Mouse (Mus musculus) urinary bladder, postnatal 14 days (tissue): ENCODE measurements at regions not wholly inside any gene's neighbourhood (a gene's known extent, or its start where the extent isn't known, plus 50 kb on each side); places are given as distances from the start of the nearest gene placed in this dataset.
A peak's percentile ranks its signal among the peaks of the same experiment; 100 is the strongest.

Experiments used
- DNase-seq: peaks from one replicate; pipeline ENCODE4 v3.0.0; 2021; ENCODE audit warnings: low spot score

DNA sequence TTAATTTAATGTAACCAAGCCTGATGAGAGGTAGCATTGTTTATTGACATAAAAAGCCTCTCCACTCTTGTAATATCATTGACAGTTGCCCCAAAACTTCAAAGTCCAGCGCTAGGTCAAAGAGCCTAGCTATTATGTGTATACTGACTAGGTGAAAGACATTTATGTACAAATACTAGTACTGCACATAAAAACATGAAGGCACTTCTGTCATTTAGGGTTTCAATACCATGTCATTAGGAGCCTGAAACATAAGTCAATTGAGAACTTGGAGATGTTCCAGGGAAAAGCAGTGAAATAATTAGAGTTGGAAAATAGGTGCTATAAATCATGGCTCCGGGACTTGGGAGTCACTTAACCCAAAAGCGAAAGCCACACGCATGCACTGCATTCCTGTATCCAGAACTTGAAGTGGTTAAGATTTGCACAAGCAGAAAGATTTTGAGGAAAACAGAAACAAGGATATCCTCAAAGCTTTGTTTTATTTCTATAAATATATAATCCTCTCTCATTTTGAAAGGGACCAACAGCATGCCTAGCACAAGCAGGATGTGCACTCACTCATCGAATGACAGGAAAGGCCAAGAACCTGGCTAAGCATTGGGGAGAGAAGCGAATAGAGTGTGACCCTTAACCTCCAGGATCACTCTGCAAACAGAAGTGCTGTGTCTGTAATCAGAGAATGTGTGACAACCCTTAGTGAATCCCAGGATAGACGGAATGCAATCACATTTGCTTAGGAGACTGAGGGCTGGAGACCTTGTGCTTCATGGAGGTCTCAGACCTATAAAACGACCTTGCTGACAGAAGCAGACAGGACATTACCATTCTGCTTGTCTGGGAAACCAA, 176.3 kb upstream of the Crim1 start:
- DNase-seq: no peak

DNA sequence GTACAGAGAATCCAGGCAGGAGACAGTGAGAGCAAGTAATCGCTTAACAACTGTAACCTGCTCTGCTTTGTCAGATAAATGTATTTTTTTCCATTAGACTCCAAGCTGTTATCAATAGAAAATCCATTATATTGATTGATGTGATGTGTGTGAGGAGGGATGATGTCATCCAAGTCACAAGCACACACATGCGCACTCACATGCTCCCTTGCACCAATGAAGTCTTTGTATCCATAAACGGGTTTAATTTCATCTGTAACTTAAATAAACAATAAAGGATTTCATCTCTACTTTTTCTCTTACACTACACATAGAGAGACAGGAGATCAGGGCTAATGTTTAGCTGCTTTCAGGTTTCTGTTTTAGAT, 175.7 kb upstream of the Crim1 start:
- no peak for DNase-seq

- DNase-seq: no peak
Observed at GRCm38 (mm10) chr17:78025294-78025693, 174.8 kb upstream of the Crim1 start.

DNA sequence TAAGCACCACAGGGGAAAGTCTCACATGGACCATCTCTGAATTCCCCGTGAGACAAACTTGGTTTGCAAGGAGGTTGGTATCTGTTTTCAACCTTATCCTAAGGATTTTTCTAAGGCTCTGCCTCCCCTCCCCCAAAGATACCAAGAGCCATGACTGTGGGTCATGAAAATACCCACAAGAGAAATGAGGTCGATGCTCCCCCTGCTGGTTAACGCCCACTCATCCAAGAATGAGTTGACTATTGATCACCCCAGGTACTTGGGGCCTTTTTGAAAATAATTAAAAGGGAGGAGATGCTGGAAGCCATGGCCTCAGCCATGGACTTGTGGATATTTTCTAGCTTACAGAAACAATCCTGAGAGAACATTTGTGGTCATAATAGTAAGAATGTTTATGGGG, 164.4 kb upstream of the Crim1 start:
- no peak for DNase-seq

DNA sequence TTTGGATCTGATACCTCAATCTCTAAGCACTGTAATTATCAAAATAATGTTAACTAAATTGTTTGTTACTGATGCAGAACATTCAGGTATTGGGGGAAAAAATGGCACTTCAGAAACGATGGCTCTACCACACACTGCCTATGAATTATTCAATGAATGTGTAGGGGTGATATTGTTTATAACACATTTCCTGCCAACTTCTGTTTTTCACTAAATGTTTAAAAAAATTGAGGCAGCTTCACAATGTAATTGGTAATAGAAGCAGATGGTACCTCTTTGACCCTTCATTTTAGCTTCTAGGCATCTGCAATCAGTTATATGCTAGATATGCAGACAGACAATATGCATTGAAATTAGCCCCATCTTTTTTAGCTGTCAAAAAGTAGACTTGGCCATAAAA, 159.7 kb upstream of the Crim1 start:
- no peak for DNase-seq

- DNase-seq: no peak
Observed at GRCm38 (mm10) chr17:78041204-78041603, 158.8 kb upstream of the Crim1 start.

- no peak for DNase-seq
Observed at GRCm38 (mm10) chr17:78049766-78050165, 150.3 kb upstream of the Crim1 start.

DNA sequence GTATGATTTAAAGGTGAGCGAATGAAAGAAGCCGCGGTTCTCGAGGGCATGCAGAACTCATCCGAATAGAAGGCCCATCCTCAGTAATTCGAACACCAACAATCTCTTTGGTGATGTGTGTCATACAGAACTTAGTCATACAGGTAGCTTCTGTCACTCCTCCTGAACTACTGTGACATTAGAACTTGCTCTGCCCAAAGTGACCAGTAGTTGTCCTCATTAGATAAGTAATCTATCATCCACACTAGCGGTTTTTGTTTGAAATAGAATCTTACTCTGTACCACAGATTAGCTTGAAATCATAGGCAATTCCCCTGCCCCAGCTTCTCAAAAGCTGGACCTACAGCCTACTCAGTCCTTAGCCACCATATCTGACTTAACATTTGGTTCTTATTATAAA, 149.8 kb upstream of the Crim1 start:
- DNase-seq: no peak

- DNase-seq: no peak
Observed at GRCm38 (mm10) chr17:78075892-78076291, 124.2 kb upstream of the Crim1 start.

- no peak for DNase-seq
Observed at GRCm38 (mm10) chr17:78078381-78078780, 121.7 kb upstream of the Crim1 start.

DNA sequence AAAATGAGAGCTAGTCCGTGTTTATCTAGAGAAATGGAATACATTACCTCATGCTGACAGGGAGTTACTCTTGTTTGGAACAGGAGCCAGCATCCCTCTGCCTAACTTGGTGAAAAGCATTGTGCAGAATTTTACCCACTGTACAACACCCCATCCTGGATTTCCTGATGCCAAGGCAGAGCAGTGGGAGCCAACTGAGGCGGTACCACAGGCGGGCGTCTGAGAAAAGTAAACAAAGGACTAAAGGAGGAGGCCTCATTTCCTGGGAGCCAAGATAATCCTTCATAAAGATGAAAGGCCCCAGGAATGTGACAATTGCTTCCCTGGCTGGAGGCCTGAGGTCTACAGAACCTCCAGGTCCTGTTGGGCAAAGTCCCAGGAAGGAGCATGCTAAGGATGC, 115.6 kb upstream of the Crim1 start:
- no peak for DNase-seq

GRCm38 (mm10) chr17:78086963-78087362, 113.1 kb upstream of the Crim1 start:
- no peak for DNase-seq

- DNase-seq: no peak
Observed at GRCm38 (mm10) chr17:78097699-78098098, 102.3 kb upstream of the Crim1 start.

- no peak for DNase-seq
Observed at GRCm38 (mm10) chr17:78108793-78109192, 91.3 kb upstream of the Crim1 start.

DNA sequence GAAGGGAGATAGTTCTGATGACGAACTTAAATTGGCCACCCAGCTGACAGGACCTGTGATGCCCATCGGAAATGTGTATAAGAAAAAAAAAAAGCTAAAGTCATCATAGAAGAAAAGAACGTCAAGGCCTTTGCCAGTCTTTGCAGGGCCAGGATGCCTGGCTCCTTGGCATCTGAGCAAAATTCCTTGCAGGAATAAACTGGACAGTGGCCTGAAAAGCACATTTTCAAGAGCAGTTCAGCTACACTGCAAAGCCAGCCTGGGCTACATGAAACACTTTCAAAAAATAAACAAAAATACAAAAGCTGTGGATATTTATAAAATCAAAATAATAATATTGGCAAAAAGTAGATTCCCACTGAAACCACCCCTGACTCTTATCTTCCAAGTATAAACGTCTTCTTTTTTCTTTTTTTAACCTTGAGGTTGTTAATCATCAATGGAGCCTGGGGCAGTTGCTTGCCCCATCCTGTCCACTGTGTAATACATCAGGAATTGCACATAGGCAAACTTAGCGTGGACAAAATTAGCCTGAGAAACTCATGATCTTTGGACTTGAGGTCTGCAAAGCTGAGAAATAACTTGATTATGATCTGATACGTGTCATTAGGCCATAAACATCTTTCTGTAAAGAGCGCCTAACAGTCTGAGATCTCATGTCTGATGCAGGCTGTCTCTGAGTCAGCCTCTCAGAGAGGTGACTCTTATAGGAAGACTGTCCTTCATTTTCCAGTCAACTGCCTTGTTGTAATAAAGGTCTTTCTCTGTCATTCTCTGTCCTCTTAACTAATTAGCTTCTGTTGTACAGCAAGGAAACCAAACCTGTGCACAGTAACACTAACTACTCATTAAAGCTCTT, 90.5 kb upstream of the Crim1 start:
- DNase-seq: peak; percentile 2

- no peak for DNase-seq
Observed at GRCm38 (mm10) chr17:78132116-78132515, 67.9 kb upstream of the Crim1 start.

GRCm38 (mm10) chr17:78137986-78138385, 62.1 kb upstream of the Crim1 start:
- DNase-seq: no peak

DNA sequence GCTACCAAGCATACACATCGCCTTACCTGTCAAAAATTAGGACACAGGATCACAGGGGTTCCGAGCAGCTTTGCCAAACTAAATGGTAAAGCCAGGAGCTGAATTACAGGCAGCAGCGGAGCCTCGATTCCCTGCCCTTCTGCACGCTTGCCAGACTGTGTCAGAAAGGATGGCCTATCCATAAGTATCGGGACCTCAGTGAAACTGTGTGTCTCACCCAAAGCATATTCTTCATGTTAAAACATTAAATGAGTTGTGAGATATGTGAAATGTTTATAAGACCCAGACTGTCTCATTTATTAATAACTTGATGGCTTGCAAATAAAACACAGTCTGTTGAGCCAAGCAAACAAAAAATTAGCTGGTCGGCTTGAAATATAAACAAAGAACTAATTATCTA, 59.4 kb upstream of the Crim1 start:
- no peak for DNase-seq

DNA sequence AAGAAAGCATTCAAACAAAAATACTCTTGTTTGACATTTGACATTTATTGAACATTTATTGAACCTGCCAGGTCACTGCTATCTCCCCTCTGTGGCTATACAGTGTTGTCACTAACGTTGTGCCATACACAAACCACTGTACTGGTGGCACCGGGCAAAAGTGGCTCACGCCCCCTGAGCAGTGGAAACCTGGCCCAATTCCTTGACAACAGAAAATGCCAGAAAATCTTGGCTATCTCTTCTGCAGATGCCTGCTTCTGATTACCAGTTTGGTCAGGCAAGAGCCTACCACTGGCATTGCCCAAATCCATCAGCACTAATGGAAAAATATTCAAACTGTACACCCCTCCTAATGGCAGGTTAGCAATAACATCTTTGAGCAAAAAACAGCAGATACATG, 58.9 kb upstream of the Crim1 start:
- DNase-seq: no peak

DNA sequence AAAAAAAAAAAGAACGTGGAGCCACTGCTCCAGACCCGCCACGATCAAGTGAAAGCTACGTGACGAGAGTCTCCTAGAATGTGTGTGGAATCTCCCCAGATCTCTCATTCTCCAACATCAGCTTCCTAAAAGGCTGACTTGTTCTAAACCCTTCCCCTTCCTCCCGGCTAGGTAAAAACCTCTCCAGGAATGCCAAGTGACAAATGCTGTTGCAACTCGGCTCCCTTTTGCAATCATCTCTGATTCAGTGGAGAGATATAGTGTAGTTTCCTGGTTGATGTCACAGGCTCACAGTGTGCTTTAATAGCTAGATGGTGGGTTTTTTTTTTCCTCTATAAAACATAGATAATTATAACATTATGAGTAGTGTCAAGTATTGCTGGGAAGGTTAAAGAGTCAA, 57.6 kb upstream of the Crim1 start:
- DNase-seq: no peak

DNA sequence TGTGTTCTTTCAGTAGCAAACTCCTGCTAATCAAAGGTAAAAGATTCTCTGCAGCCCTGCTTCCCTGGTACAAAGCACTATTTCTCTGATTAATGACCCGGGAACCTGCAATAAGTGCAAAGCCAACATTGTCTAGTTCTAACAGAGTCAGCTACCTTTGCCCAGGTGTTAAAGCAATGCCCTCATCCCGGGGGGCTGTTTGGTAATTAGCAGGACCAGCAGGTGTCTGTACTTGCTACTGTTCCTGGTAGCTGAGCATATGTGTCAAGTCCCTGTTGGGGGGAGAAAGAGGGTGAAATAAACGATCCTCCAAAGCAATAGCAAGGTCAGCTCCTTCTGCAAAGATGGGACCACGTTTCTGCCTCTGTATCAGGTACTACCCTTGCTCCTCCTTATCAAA, 54.7 kb upstream of the Crim1 start:
- no peak for DNase-seq
